In the genomic region with DNA sequence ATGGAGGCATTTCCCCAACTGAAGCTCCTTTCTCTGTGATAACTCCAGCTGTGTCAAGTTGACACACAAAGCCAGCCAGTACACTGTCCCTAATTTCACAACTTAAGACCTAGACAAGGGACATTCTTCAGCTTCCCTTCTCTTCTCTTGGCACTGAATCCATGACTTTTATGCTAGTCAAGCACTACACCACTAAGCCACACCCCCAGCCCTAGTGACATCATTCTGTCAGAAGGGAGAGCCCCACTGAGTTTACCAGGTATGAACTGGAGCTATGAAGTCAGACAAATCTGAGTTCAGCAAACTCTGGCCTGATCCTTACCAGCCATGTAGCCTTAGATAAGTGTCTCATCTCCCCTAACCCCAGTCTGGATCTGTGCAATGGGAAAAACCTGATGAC, we compare ENCODE assay signal across 17 mouse cellular contexts. TPM values are rescaled to one million over a fixed set of nuclear protein-coding genes. Genes with fewer than 3 reads are reported as not detected.
"Had no signal": no experiment of that assay in that cellular context is flagged by ENCODE, and none has a peak within 500 bp of the region (broad histone marks: within the 10 kb centered on the region; RNA-seq: fewer than 3 reads in every experiment).

No protein-coding gene starts in this region.

- H3K9ac ChIP-seq: liver, embryonic 15.5 days; liver, postnatal 0 days; lung, embryonic 15.5 days; midbrain, embryonic 12.5 days; neural tube, embryonic 12.5 days had no signal

- H3K9me3 ChIP-seq: liver, embryonic 15.5 days; lung, embryonic 15.5 days; midbrain, embryonic 12.5 days; neural tube, embryonic 12.5 days had no signal

- H3K27me3 ChIP-seq: liver, embryonic 15.5 days; lung, embryonic 15.5 days; megakaryocyte, embryonic 14.5 days; neural tube, embryonic 12.5 days had no signal

- DNase-seq: liver, postnatal 0 days; lung, adult 2 months; lung, postnatal 14 days; lung, postnatal 36 days; midbrain, embryonic 14.5 days; right cerebral cortex, postnatal 14 days; spleen, adult 18-20 months; thymus, adult 2 months; thymus, postnatal 25 days; thymus, postnatal 4 days had no signal

- H3K36me3 ChIP-seq: liver, embryonic 15.5 days; lung, embryonic 15.5 days; midbrain, embryonic 12.5 days; neural tube, embryonic 12.5 days had no signal

- H3K4me1 ChIP-seq: liver, embryonic 15.5 days; megakaryocyte, embryonic 14.5 days had no signal

- H3K4me2 ChIP-seq: liver, embryonic 15.5 days; lung, embryonic 15.5 days; midbrain, embryonic 12.5 days; neural tube, embryonic 12.5 days had no signal

- H3K27ac ChIP-seq: liver, embryonic 15.5 days; lung, embryonic 15.5 days; macrophage; midbrain, embryonic 12.5 days; neural tube, embryonic 12.5 days had no signal

- H3K4me3 ChIP-seq: liver, embryonic 15.5 days; lung, embryonic 15.5 days; megakaryocyte, embryonic 14.5 days; midbrain, embryonic 12.5 days; neural tube, embryonic 12.5 days had no signal

RNA-seq across cellular contexts. Expression of a gene that starts 6.9 kb away (rescaled TPM):
- total RNA-seq: megakaryocyte progenitor cell, adult 5-6 weeks had no signal
